Mouse (Mus musculus) CH12.LX (cell line): ENCODE measurements around the gene Ano10.

Source experiments
- EP300 ChIP-seq: IDR thresholded peaks from 2 replicates; pipeline ENCODE4 v1.6.1; 2011; ENCODE audit warnings: low read length, improper control_type of control experiment
- KAT2A ChIP-seq: IDR thresholded peaks from 2 replicates; pipeline ENCODE4 v1.6.1; 2012; ENCODE audit warnings: low read length, improper control_type of control experiment, inconsistent platforms; ENCODE audit not compliant: insufficient replicate concordance
- POLR2A ChIP-seq: IDR thresholded peaks from 2 replicates; pipeline ENCODE4 v1.6.1; 2011; ENCODE audit warnings: low read depth, mild to moderate bottlenecking, improper control_type of control experiment, low read length
- UBTF ChIP-seq: IDR thresholded peaks from 2 replicates; pipeline ENCODE4 v1.6.1; 2012; ENCODE audit warnings: low read depth, mild to moderate bottlenecking, inconsistent platforms, low read length, improper control_type of control experiment, moderate library complexity
- USF2 ChIP-seq: conservative IDR thresholded peaks from 2 replicates; pipeline ENCODE4 v1.6.1; 2011; ENCODE audit warnings: low read depth, low read length, improper control_type of control experiment

GRCm38 (mm10) chr9:122130666-122131065 lies 163.6 kb downstream of the Ano10 start:
- TF ChIP-seq EP300 (no peak), KAT2A (no peak), UBTF (no peak), USF2 (no peak), POLR2A (no peak)
